Mouse (Mus musculus) layer of hippocampus, adult 9-10 months (tissue): ENCODE data around the gene Tenm2.

ENCODE experiments used
- DNase-seq: peaks from one replicate; pipeline ENCODE4 v3.0.0; 2022; ENCODE audit warnings: low spot score

Tenm2 gene

GRCm38 (mm10) chr11:36108970-36109731, 1126.6 kb downstream of the Tenm2 start:
- no peak for DNase-seq

- no peak for DNase-seq
Observed at GRCm38 (mm10) chr11:36107840-36108239, 1127.9 kb downstream of the Tenm2 start.

GRCm38 (mm10) chr11:36106639-36107038, 1129.1 kb downstream of the Tenm2 start:
- no peak for DNase-seq

- DNase-seq, result no peak
Observed at GRCm38 (mm10) chr11:36103556-36103955, 1132.2 kb downstream of the Tenm2 start.

- DNase-seq, result no peak
Observed at GRCm38 (mm10) chr11:36096219-36096618, 1139.5 kb downstream of the Tenm2 start.

GRCm38 (mm10) chr11:36090210-36090609, 1145.6 kb downstream of the Tenm2 start:
- DNase-seq, result no peak

GRCm38 (mm10) chr11:36081399-36082053, 1154.2 kb downstream of the Tenm2 start:
- no peak for DNase-seq

GRCm38 (mm10) chr11:36080766-36081165, 1155.0 kb downstream of the Tenm2 start:
- DNase-seq, result no peak

- no peak for DNase-seq
Observed at GRCm38 (mm10) chr11:36078391-36078790, 1157.4 kb downstream of the Tenm2 start.

- no peak for DNase-seq
Observed at GRCm38 (mm10) chr11:36074015-36074567, 1161.7 kb downstream of the Tenm2 start.

- peak; percentile 52 for DNase-seq
Observed at GRCm38 (mm10) chr11:36073074-36073818, 1162.5 kb downstream of the Tenm2 start.

GRCm38 (mm10) chr11:36072646-36073045, 1163.1 kb downstream of the Tenm2 start:
- DNase-seq, result no peak

- DNase-seq, result no peak
Observed at GRCm38 (mm10) chr11:36072038-36072437, 1163.7 kb downstream of the Tenm2 start.

- DNase-seq, result no peak
Observed at GRCm38 (mm10) chr11:36059325-36059843, 1176.4 kb downstream of the Tenm2 start.

GRCm38 (mm10) chr11:36056525-36056924, 1179.2 kb downstream of the Tenm2 start:
- no peak for DNase-seq

GRCm38 (mm10) chr11:36054323-36054722, 1181.4 kb downstream of the Tenm2 start:
- no peak for DNase-seq

GRCm38 (mm10) chr11:36053457-36053856, 1182.3 kb downstream of the Tenm2 start:
- no peak for DNase-seq

- DNase-seq, result no peak
Observed at GRCm38 (mm10) chr11:36052598-36052997, 1183.2 kb downstream of the Tenm2 start.

- no peak for DNase-seq
Observed at GRCm38 (mm10) chr11:36052091-36052490, 1183.7 kb downstream of the Tenm2 start.

GRCm38 (mm10) chr11:36049547-36049946, 1186.2 kb downstream of the Tenm2 start:
- DNase-seq, result no peak

- peak; percentile 80 for DNase-seq
Observed at GRCm38 (mm10) chr11:36045681-36046276, 1190.0 kb downstream of the Tenm2 start.

- DNase-seq, result no peak
Observed at GRCm38 (mm10) chr11:36041411-36041810, 1194.4 kb downstream of the Tenm2 start.
